In the genomic region with DNA sequence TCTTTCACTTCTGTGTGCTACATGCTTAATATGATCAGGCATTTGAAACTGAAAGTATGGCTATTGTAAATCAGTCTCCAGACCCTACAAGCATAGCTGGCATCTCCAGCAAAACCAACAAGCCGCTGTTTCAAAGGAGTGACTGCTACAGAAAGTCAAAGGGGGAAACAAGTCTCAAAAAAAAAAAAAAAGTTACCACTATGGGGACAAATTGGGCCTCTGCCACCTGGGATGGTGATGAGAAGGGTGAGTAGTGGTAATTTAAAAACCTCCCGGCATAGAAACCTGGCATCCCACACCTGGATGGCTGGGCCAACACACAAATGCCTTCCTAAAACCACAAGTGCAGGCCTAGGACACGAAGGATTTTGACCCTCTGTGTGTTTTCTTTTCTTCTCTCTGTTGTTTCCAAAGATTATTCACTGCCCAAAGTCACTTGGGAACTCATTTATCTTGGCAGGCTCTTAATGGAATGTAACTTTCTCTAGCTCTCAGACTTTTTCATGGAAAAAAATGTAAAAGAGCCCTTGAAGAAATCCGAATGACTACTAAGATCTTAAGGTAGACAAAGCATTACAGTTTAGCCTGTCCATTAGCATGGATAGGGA, we compare ENCODE assay signal across 28 mouse cellular contexts.
DNase-seq lines count a peak whose midpoint lies in the region; ATAC-seq lines count a peak whose summit lies in the region.
"Had no signal": no experiment of that assay in that cellular context is flagged by ENCODE, and none has a peak within 500 bp of the region (broad histone marks: within the 10 kb centered on the region; RNA-seq: fewer than 3 reads in every experiment).

No protein-coding gene starts in this region.

- WGBS in heart, embryonic 12.5 days: 58% methylated on average over 4 of the region's 4 CpGs
- WGBS in lung, embryonic 15.5 days: 43% methylated on average over 4 of the region's 4 CpGs

- H3K4me3 ChIP-seq in heart, embryonic 12.5 days: no peak overlapping the region
- H3K4me3 ChIP-seq in lung, embryonic 15.5 days: no peak overlapping the region
- H3K4me3 ChIP-seq: embryonic facial prominence, embryonic 13.5 days; erythroblast, embryonic 14.5 days; forebrain, embryonic 13.5 days; hindbrain, embryonic 10.5 days; hindbrain, embryonic 15.5 days; midbrain, embryonic 15.5 days; neural tube, embryonic 12.5 days had no signal

- H3K9me3 ChIP-seq in heart, embryonic 12.5 days (replicated peaks): no peaks in the 10 kb centered on the region
- no peaks in the 10 kb centered on the region for H3K9me3 ChIP-seq in lung, embryonic 15.5 days
- H3K9me3 ChIP-seq: embryonic facial prominence, embryonic 13.5 days; forebrain, embryonic 13.5 days; hindbrain, embryonic 10.5 days; hindbrain, embryonic 15.5 days; midbrain, embryonic 15.5 days; neural tube, embryonic 12.5 days had no signal

- H3K4me2 ChIP-seq in heart, embryonic 12.5 days: no peak overlapping the region
- H3K4me2 ChIP-seq in lung, embryonic 15.5 days: no peak overlapping the region
- H3K4me2 ChIP-seq: embryonic facial prominence, embryonic 13.5 days; forebrain, embryonic 13.5 days; hindbrain, embryonic 15.5 days; liver, embryonic 11.5 days; midbrain, embryonic 15.5 days; neural tube, embryonic 12.5 days had no signal

- no peak overlapping the region for H3K27ac ChIP-seq in heart, embryonic 12.5 days (ENCODE audit: poor library complexity, severe bottlenecking)
- peak overlapping the region; percentile 38; the same call in 1 of the 2 replicates for H3K27ac ChIP-seq in lung, embryonic 15.5 days
- H3K27ac ChIP-seq: embryonic facial prominence, embryonic 13.5 days; forebrain, embryonic 13.5 days; hindbrain, embryonic 10.5 days; hindbrain, embryonic 15.5 days; midbrain, embryonic 15.5 days; neural tube, embryonic 12.5 days had no signal

- H3K4me1 ChIP-seq in heart, embryonic 12.5 days (replicated peaks): peaks cover 2% of the 10 kb centered on the region; the same call in 1 of the 2 replicates
- peaks cover 12% of the 10 kb centered on the region for H3K4me1 ChIP-seq in lung, embryonic 15.5 days

- ATAC-seq in heart, embryonic 12.5 days (ENCODE audit: insufficient number of reproducible peaks, low FRiP score): no peak
- no peak for ATAC-seq in lung, embryonic 15.5 days (ENCODE audit: borderline replicate concordance, extremely low read depth, low FRiP score, low TSS enrichment)
- ATAC-seq: forebrain, embryonic 13.5 days; inflammation-experienced regulatory T-cells, adult 6 months; midbrain, embryonic 15.5 days had no signal

- peak; percentile 24 for DNase-seq in heart, adult 8-10 months (ENCODE audit: low spot score)
- no peak for DNase-seq in lung, postnatal 14 days
- DNase-seq in 3134 (ENCODE audit: extremely low read depth, insufficient read length, low spot score): peak; percentile 34
- DNase-seq in adipocyte (ENCODE audit: low spot score): peak; percentile 72
- DNase-seq in cerebellum, adult 18-20 months: no peak
- no peak for DNase-seq in B cell, adult 2 months
- DNase-seq: adrenal gland, postnatal 10 days; cerebellum, adult 9-10 months; embryo, embryonic 11 days; gastrocnemius, postnatal 14 days; heart, postnatal 14 days; kidney, adult 11 months; kidney, postnatal 10 days; layer of hippocampus, postnatal 36 days; lung, postnatal 10 days; right cerebral cortex, postnatal 4 days; thymus, postnatal 14 days had no signal

- H3K9ac ChIP-seq in heart, embryonic 12.5 days: no peak overlapping the region
- no peak overlapping the region for H3K9ac ChIP-seq in lung, embryonic 15.5 days
- H3K9ac ChIP-seq: embryonic facial prominence, embryonic 13.5 days; forebrain, embryonic 13.5 days; hindbrain, embryonic 15.5 days; midbrain, embryonic 15.5 days; neural tube, embryonic 12.5 days had no signal

- no peaks in the 10 kb centered on the region for H3K27me3 ChIP-seq in heart, embryonic 12.5 days (replicated peaks)
- no peaks in the 10 kb centered on the region for H3K27me3 ChIP-seq in lung, embryonic 15.5 days
- H3K27me3 ChIP-seq: embryonic facial prominence, embryonic 13.5 days; forebrain, embryonic 13.5 days; hindbrain, embryonic 15.5 days; midbrain, embryonic 15.5 days; neural tube, embryonic 12.5 days had no signal

- H3K36me3 ChIP-seq in heart, embryonic 12.5 days: no peaks in the 10 kb centered on the region
- no peaks in the 10 kb centered on the region for H3K36me3 ChIP-seq in lung, embryonic 15.5 days
- H3K36me3 ChIP-seq: embryonic facial prominence, embryonic 13.5 days; hindbrain, embryonic 10.5 days; hindbrain, embryonic 15.5 days; midbrain, embryonic 15.5 days; neural tube, embryonic 12.5 days had no signal

Comparison
In these comparisons a context has a peak if more than half of its experiments do, and no peak if none do; other contexts are left out.
1. DNase-seq: peak in heart, adult 8-10 months (single experiment), 3134 (single experiment) and adipocyte (single experiment); none in lung, postnatal 14 days (single experiment), cerebellum, adult 18-20 months (0 of 2) and B cell, adult 2 months (0 of 2).